Mouse (Mus musculus): ENCODE results near the gene Myo1e. TPM values are rescaled to one million over a fixed set of nuclear protein-coding genes. Genes with fewer than 3 reads are reported as not detected.

The Myo1e gene
- total and polyA plus RNA-seq, 3 experiments = 0.14 to 0.49 TPM; not detected in 1

DNA sequence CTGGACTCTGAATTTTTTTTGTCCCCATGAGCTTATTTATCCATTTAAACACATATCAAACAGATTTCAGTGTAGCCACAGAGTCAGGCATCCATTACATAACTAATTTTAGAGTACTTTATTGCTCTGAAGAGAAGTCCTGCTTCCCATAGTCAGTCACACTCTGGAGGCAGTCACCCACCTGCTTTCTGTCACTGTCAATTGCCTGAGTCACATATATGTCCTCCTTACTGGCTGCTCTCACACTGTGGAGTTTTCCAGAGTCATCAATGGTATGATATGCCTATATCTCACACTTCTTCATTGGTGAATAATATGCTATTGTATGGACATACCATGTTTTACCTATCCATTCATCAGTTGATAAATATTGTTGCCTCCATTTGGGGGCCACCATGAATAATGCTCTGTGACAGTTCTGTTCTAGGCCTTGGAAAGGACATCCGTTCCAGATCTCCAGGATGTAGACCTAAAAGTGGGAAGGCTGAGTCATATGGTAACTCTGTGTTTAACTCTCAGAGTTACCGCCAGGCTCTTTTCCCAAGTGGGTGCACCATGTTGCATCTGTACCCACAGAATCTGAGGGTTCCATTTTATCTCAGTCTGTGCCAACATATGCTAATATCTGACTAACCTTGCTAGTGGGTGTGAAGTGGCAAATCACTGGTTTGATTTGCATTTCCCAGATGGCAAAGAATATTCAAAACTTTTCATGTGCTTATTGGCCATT lies 152.4 kb downstream of the Myo1e start:
- H3K9me3 ChIP-seq (replicated peaks) = no peaks in the 10 kb centered on the region
- no peaks in the 10 kb centered on the region for H3K36me3 ChIP-seq (replicated peaks)
- ATAC-seq (ENCODE audit: extremely low read depth, insufficient number of reproducible peaks, low FRiP score, poor library complexity, severe bottlenecking) (no peak), DNase-seq (ENCODE audit: low spot score) (no peak)
- no peak overlapping the region for H3K4me3 ChIP-seq (ENCODE audit: low read depth, low read length)
- H3K27me3 ChIP-seq (ENCODE audit: insufficient read depth, low read length) = peaks cover 11% of the 10 kb centered on the region
- TF ChIP-seq POLR2AphosphoS5 (IDR thresholded peaks at IDR 0.05; ENCODE audit: insufficient replicate concordance, low read depth, low read length) (no peak), CTCF (IDR thresholded peaks at IDR 0.05; ENCODE audit: low read depth, low read length) (no peak), TAL1 (conservative IDR thresholded peaks at IDR 0.05; ENCODE audit: low read depth, low read length) (no peak), GATA1 (IDR thresholded peaks at IDR 0.05; ENCODE audit: borderline replicate concordance, low read length) (no peak), GATA2 (IDR thresholded peaks at IDR 0.05; ENCODE audit: borderline replicate concordance, low read depth, low read length) (no peak)
- H3K4me1 ChIP-seq (ENCODE audit: insufficient read depth, low read depth, low read length) = no peaks in the 10 kb centered on the region

DNA sequence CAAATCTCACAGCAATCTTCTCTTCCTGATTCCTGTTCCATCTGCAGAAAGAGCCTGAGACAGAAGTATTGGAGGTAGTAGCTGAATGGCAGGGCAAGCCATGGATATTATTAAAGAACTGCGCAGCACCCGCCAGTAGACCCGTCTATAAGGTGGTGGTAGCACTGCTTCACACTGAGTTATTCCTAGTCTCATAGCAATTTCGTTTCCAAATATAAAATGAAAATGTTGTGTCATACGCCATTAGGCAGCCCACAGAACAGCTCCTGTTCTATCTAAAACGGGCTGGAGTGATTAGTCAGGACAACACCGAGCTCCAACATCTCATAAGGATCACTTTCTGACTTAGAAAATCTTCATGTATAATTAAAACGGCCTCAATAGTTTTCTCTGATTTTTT lies 157.6 kb downstream of the Myo1e start:
- H3K36me3 ChIP-seq (replicated peaks) = no peaks in the 10 kb centered on the region
- TF ChIP-seq POLR2AphosphoS5 (IDR thresholded peaks at IDR 0.05; ENCODE audit: insufficient replicate concordance, low read depth, low read length) (no peak), CTCF (IDR thresholded peaks at IDR 0.05; ENCODE audit: low read depth, low read length) (no peak), GATA1 (IDR thresholded peaks at IDR 0.05; ENCODE audit: borderline replicate concordance, low read length) (no peak), TAL1 (conservative IDR thresholded peaks at IDR 0.05; ENCODE audit: low read depth, low read length) (no peak), GATA2 (IDR thresholded peaks at IDR 0.05; ENCODE audit: borderline replicate concordance, low read depth, low read length) (no peak)
- H3K27me3 ChIP-seq (ENCODE audit: insufficient read depth, low read length) = peaks cover 8% of the 10 kb centered on the region
- ATAC-seq (ENCODE audit: extremely low read depth, insufficient number of reproducible peaks, low FRiP score, poor library complexity, severe bottlenecking) (no peak), DNase-seq (ENCODE audit: low spot score) (no peak)
- H3K9me3 ChIP-seq (replicated peaks) = no peaks in the 10 kb centered on the region
- H3K4me1 ChIP-seq (ENCODE audit: insufficient read depth, low read depth, low read length) = no peaks in the 10 kb centered on the region
- H3K4me3 ChIP-seq (ENCODE audit: low read depth, low read length) = no peak overlapping the region

DNA sequence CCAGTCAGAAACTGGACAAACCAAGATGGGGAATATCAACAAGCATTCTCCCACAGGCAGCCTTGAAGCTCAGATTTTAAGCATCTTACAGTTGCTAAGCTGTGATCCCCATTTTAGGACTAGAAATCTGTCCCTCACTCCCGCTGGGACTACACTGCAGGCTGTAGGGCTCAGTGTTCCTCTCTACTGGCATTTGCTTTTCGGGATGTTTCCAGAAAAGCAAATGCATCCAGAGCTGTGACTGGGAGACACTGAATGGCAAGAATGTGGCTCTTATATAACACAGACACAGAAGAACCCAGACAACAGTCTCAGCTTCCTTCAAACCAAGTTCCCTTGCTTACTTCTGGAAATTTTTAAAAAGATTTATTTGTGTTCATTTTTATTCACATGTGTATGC lies 158.8 kb downstream of the Myo1e start:
- no peak for DNase-seq (ENCODE audit: low spot score)
- no peaks in the 10 kb centered on the region for H3K36me3 ChIP-seq (replicated peaks)
- H3K4me3 ChIP-seq (ENCODE audit: low read depth, low read length) = no peak overlapping the region
- H3K4me1 ChIP-seq (ENCODE audit: insufficient read depth, low read depth, low read length) = no peaks in the 10 kb centered on the region
- peaks cover 13% of the 10 kb centered on the region for H3K27me3 ChIP-seq (ENCODE audit: insufficient read depth, low read length)
- no peak for ATAC-seq (ENCODE audit: extremely low read depth, insufficient number of reproducible peaks, low FRiP score, poor library complexity, severe bottlenecking)
- H3K9me3 ChIP-seq (replicated peaks) = no peaks in the 10 kb centered on the region
- no peak for TF ChIP-seq POLR2AphosphoS5 (IDR thresholded peaks at IDR 0.05; ENCODE audit: insufficient replicate concordance, low read depth, low read length)
- no peak for TF ChIP-seq TAL1 (conservative IDR thresholded peaks at IDR 0.05; ENCODE audit: low read depth, low read length)
- no peak for TF ChIP-seq GATA1 (IDR thresholded peaks at IDR 0.05; ENCODE audit: borderline replicate concordance, low read length)
- no peak for TF ChIP-seq GATA2 (IDR thresholded peaks at IDR 0.05; ENCODE audit: borderline replicate concordance, low read depth, low read length)
- no peak for TF ChIP-seq CTCF (IDR thresholded peaks at IDR 0.05; ENCODE audit: low read depth, low read length)

DNA sequence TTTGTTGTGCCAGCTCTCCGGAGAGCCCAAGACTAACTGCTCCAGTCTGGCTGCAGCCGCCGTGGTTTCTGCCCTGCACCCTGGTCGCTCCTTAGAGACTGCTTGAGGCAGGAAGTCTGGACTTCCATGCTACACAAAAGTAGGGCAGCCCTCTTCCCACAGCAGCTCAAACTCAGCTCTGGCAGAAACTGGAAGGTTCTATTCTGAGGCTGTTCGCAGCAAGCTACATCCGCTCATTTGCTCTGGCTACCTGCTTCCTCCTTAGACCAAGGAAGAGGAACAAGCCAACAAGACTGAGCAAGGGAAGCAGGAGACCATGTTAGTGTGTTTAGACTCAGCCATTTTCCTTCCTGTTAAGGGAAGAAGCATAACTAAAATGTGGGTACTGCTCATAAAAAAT lies 159.7 kb downstream of the Myo1e start:
- Histone ChIP-seq H3K4me1 (ENCODE audit: insufficient read depth, low read depth, low read length) (no peaks in the 10 kb centered on the region), H3K27me3 (ENCODE audit: insufficient read depth, low read length) (peaks cover 13% of the 10 kb centered on the region), H3K36me3 (replicated peaks) (no peaks in the 10 kb centered on the region), H3K9me3 (replicated peaks) (no peaks in the 10 kb centered on the region), H3K4me3 (ENCODE audit: low read depth, low read length) (no peak overlapping the region)
- TF ChIP-seq TAL1 (conservative IDR thresholded peaks at IDR 0.05; ENCODE audit: low read depth, low read length) (no peak), CTCF (IDR thresholded peaks at IDR 0.05; ENCODE audit: low read depth, low read length) (no peak), GATA2 (IDR thresholded peaks at IDR 0.05; ENCODE audit: borderline replicate concordance, low read depth, low read length) (no peak), POLR2AphosphoS5 (IDR thresholded peaks at IDR 0.05; ENCODE audit: insufficient replicate concordance, low read depth, low read length) (no peak), GATA1 (IDR thresholded peaks at IDR 0.05; ENCODE audit: borderline replicate concordance, low read length) (no peak)
- no peak for DNase-seq (ENCODE audit: low spot score)
- no peak for ATAC-seq (ENCODE audit: extremely low read depth, insufficient number of reproducible peaks, low FRiP score, poor library complexity, severe bottlenecking)

DNA sequence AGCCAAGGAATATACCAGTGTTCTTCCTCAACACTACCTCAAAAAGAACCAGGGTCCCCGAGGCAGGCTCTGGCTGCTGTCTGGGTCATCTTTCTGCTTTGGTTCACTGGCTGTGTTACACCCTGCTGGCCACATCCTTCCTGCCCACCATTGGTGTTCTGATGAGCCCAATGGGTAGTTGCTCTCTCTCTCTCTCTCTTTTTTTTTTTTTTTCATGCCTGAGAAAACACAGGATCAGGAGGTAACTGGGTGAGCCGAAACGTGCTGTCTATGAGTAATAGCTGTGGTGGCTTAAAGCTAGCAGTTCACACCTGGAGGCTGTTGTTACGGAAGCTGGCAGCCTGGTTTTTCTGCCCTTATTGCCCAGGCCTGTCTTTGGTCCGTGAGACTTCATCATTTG lies 164.5 kb downstream of the Myo1e start:
- H3K9me3 ChIP-seq (replicated peaks) = no peaks in the 10 kb centered on the region
- DNase-seq (ENCODE audit: low spot score) (no peak), ATAC-seq (ENCODE audit: extremely low read depth, insufficient number of reproducible peaks, low FRiP score, poor library complexity, severe bottlenecking) (no peak)
- no peaks in the 10 kb centered on the region for H3K36me3 ChIP-seq (replicated peaks)
- TF ChIP-seq GATA1 (IDR thresholded peaks at IDR 0.05; ENCODE audit: borderline replicate concordance, low read length) = no peak
- no peak for TF ChIP-seq GATA2 (IDR thresholded peaks at IDR 0.05; ENCODE audit: borderline replicate concordance, low read depth, low read length)
- no peak for TF ChIP-seq CTCF (IDR thresholded peaks at IDR 0.05; ENCODE audit: low read depth, low read length)
- no peak for TF ChIP-seq POLR2AphosphoS5 (IDR thresholded peaks at IDR 0.05; ENCODE audit: insufficient replicate concordance, low read depth, low read length)
- TF ChIP-seq TAL1 (conservative IDR thresholded peaks at IDR 0.05; ENCODE audit: low read depth, low read length) = no peak
- peaks cover 7% of the 10 kb centered on the region; the same call in 1 of the 2 replicates for H3K27me3 ChIP-seq (ENCODE audit: insufficient read depth, low read length)
- no peak overlapping the region for H3K4me3 ChIP-seq (ENCODE audit: low read depth, low read length)
- H3K4me1 ChIP-seq (ENCODE audit: insufficient read depth, low read depth, low read length) = no peaks in the 10 kb centered on the region

DNA sequence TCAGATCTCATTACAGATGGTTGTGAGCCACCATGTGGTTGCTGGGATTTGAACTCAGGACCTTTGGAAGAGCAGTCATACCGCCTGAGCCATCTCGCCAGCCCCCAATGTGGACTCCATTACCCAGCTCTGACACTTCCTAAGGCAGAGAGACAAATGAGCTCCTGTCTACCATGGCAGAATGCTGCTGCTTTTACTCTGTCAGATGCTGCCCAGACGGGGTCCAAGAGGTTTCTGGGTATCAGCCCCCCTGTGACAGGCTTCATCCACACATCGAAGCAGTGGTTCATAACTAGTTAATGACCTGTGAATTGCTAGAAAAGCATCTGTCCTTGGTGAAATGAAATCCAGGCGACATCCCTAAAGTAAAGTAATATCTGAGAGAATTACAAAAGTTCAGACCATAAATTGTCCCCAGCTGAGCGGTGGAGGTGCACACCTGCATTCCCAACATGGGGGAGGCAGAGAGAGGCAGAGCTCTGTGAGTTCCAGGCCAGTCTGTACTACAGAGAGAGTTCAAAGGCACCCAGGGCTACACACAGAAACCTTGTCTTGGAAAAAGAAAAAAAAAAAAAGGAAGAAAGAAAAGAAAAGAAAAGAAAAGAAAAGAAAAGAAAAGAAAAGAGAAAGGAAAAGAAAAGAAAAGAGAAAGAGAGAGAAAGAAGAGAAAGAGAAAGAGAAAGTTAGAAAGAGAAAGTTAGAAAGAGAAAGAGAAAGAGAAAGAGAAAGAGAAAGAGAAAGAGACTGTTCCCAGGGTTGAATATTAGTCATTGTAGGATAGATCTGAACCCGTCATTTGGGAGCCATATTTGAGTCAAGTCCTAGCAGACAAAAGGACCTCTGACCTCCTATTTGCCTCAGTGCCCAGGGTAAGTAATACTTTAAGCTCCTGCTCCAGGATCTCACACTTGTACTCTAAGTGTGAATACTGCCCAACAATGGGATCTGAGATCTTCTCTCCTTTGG lies 172.6 kb downstream of the Myo1e start:
- TF ChIP-seq POLR2AphosphoS5 (IDR thresholded peaks at IDR 0.05; ENCODE audit: insufficient replicate concordance, low read depth, low read length) (no peak), GATA1 (IDR thresholded peaks at IDR 0.05; ENCODE audit: borderline replicate concordance, low read length) (no peak), TAL1 (conservative IDR thresholded peaks at IDR 0.05; ENCODE audit: low read depth, low read length) (no peak), GATA2 (IDR thresholded peaks at IDR 0.05; ENCODE audit: borderline replicate concordance, low read depth, low read length) (no peak)
- Histone ChIP-seq H3K4me3 (ENCODE audit: low read depth, low read length) (no peak overlapping the region), H3K27me3 (ENCODE audit: insufficient read depth, low read length) (peaks cover 12% of the 10 kb centered on the region), H3K4me1 (ENCODE audit: insufficient read depth, low read depth, low read length) (peaks cover 4% of the 10 kb centered on the region; the same call in 1 of the 2 replicates), H3K36me3 (replicated peaks) (no peaks in the 10 kb centered on the region), H3K9me3 (replicated peaks) (no peaks in the 10 kb centered on the region)
- ATAC-seq (ENCODE audit: extremely low read depth, insufficient number of reproducible peaks, low FRiP score, poor library complexity, severe bottlenecking) (no peak), DNase-seq (ENCODE audit: low spot score) (no peak)

All from G1E (cell line).